Mouse (Mus musculus): ENCODE data around the gene Ribc1.

DNA sequence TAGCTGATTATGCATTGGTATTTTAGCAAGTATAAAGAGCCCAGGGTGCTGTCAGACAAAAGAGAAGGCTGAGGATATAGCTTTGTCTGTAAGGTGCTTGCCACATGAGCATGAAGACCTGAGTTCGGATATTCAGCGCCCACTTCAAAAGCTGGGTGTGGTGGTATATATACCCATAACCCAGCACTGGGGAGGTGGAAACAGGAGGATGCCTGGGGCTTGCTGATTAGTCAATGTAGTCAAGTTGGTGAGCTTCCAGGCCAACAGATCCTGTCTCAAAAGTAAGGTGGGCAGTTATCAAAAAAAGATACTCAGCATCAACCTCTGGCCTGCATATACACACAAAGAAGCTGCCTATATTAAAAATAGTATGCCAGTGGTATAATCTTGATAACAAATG, 3.2 kb upstream of the Ribc1 start:
- TF ChIP-seq CHD2 (IDR thresholded peaks at IDR 0.05; ENCODE audit: low read depth, low read length) (no peak), ZC3H11A (IDR thresholded peaks at IDR 0.05; ENCODE audit: borderline replicate concordance, low read depth, low read length) (no peak), MAFK (IDR thresholded peaks at IDR 0.05; ENCODE audit: insufficient read depth, low read depth, low read length) (no peak), HCFC1 (IDR thresholded peaks at IDR 0.05; ENCODE audit: borderline replicate concordance, insufficient read depth, low read length) (no peak)

Measured in ES-E14 (cell line).